Mouse (Mus musculus): ENCODE data around the gene Fabp2.
"Not testable (repeated sequence)": the region's sequence is repeated elsewhere in the genome, so short reads cannot be mapped to it uniquely, and the experiment has no call there.

The Fabp2 gene

GRCm38 (mm10) chr3:122920572-122921435, 25.9 kb downstream of the Fabp2 start:
- no peak for DNase-seq

GRCm38 (mm10) chr3:122921676-122922527, 27.0 kb downstream of the Fabp2 start:
- peak; percentile 49 for DNase-seq

GRCm38 (mm10) chr3:122923147-122923546, 28.3 kb downstream of the Fabp2 start:
- DNase-seq, result no peak

- peak; percentile 97 for DNase-seq
Measured at GRCm38 (mm10) chr3:122924009-122924914, 29.4 kb downstream of the Fabp2 start, which contains the start of gene 1810037I17Rik. Gene 1810037I17Rik (plus strand): TSS chr3:122924203.

GRCm38 (mm10) chr3:122929723-122930122, 34.9 kb downstream of the Fabp2 start:
- no peak for DNase-seq

- DNase-seq, result no peak
Measured at GRCm38 (mm10) chr3:122932466-122932865, 37.6 kb downstream of the Fabp2 start.

- not testable (repeated sequence) for DNase-seq
Measured at GRCm38 (mm10) chr3:122937176-122937575, 42.3 kb downstream of the Fabp2 start.

- DNase-seq, result no peak
Measured at GRCm38 (mm10) chr3:122939215-122939614, 44.3 kb downstream of the Fabp2 start.

- no peak for DNase-seq
Measured at GRCm38 (mm10) chr3:122943387-122943890, 48.6 kb downstream of the Fabp2 start.

Data from kidney, adult 11 months (tissue).